Mouse (Mus musculus) heart, adult 8-10 months (tissue): ENCODE data around the gene Phospho1. TPM values are rescaled to one million over a fixed set of nuclear protein-coding genes. Genes with fewer than 3 reads are reported as not detected.

Experiments
- DNase-seq: peaks from one replicate; pipeline ENCODE4 v3.0.0; 2022; ENCODE audit warnings: low spot score
- total RNA-seq, 4 experiments: library from RNA; stranded (reverse); gene quantifications; 2 replicates each; pipeline ENCODE4 v1.2.4; 2022

Gene Phospho1
- total RNA-seq, 4 experiments from 2014 or later: 171 to 185 (median 175) TPM

DNA sequence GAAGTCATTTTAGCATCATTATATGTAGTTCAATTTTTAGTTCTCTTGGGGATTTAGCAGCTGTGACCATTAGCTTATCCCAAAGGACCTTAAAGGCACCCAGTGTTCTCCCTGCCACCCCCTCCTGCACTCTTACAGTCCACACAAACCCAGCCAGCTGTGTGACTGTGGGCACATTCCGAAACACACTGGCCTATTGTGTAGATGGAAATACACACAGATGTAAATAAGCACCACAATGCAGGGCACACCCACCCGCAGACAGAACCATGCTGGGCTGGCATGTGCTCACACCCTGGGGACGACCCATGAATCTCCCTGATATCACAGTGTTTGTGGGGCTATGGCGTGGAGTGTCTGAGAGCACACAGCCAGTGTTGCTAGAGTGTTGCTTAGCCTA lies 12.1 kb upstream of the Phospho1 start:
- DNase-seq: no peak

DNA sequence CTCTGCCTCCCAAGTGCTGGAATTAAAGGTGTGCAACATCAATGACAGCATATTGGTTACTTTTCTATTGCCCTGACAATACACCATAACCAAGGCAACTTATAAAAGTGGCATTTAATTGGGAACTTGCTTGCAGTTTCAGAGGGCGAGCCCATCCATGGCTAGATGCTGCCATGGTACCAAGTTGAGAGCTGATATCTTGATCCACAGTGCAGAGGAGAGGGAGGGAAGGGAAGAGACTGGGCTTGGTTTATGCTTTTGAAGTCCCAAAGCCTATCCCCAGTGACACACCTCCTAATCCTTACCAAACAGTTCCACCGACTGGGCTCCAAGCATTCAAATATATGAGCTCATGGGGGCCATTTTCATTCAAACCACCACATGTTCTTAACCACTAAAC lies 10.2 kb upstream of the Phospho1 start:
- DNase-seq: no peak

- no peak for DNase-seq
Observed at GRCm38 (mm10) chr11:95814857-95815256, 9.4 kb upstream of the Phospho1 start.

DNA sequence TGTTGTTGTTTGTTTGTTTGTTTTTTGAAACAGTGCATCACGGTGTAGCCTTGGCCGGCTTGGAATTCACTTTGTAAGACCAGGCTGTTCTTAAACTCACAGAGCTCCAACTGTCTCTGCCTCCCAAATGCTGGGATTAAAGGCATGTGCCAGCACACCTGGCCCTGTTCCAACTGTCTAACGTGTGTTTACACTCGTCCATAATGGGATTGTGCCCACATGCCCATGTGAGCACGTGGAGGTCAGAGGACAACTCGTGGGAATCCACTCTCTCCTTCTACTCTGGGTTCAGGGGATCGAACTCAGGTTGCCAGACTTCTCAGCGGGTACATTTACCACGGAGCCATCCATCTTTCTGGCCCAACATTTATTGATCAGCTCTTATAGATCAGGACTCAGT lies 8.9 kb upstream of the Phospho1 start:
- no peak for DNase-seq

GRCm38 (mm10) chr11:95819138-95819537 lies 5.2 kb upstream of the Phospho1 start:
- no peak for DNase-seq

GRCm38 (mm10) chr11:95821511-95821910 lies 2.8 kb upstream of the Phospho1 start:
- DNase-seq: no peak

DNA sequence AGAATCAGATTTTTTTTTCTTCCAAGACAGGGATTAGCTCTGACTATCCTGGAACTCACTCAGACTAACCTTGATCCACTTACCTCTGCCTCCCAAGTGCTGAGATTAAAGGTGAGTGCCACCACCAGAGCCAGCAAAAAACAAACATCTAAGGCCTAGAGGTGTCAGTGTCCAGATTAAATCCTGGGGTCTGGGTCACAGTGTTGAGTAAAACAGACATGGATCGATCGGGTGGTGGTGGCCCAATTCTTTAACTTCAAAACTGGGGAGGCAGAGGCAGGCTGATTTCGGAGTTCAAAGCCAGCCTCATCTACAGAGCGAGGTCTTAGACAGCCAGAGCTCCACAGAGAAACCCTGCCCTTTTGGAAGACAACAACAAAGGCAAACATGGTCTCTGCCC lies 1.9 kb upstream of the Phospho1 start:
- DNase-seq: no peak

- peak; percentile 71 for DNase-seq
Observed at GRCm38 (mm10) chr11:95824877-95825243, 561 bp downstream of the Phospho1 start.

DNA sequence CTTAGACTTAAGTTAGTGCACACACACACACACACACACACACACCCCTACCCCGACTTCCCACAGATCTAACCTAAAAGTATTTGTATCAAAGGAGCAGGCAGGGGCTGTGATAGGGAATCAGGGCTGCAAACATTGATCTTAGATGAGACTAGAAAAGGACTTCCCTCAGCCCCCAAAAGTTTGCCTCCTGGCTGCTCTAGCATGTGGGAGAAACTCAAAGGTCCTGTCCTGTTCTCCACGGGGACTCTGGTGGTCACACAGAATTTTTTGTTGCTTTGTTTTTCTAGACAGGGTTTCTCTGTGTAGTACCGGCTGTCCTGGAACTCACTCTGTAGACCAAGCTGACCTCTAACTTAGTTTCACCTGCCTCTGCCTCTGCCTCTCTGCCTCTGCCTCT lies 1.3 kb downstream of the Phospho1 start:
- no peak for DNase-seq

DNA sequence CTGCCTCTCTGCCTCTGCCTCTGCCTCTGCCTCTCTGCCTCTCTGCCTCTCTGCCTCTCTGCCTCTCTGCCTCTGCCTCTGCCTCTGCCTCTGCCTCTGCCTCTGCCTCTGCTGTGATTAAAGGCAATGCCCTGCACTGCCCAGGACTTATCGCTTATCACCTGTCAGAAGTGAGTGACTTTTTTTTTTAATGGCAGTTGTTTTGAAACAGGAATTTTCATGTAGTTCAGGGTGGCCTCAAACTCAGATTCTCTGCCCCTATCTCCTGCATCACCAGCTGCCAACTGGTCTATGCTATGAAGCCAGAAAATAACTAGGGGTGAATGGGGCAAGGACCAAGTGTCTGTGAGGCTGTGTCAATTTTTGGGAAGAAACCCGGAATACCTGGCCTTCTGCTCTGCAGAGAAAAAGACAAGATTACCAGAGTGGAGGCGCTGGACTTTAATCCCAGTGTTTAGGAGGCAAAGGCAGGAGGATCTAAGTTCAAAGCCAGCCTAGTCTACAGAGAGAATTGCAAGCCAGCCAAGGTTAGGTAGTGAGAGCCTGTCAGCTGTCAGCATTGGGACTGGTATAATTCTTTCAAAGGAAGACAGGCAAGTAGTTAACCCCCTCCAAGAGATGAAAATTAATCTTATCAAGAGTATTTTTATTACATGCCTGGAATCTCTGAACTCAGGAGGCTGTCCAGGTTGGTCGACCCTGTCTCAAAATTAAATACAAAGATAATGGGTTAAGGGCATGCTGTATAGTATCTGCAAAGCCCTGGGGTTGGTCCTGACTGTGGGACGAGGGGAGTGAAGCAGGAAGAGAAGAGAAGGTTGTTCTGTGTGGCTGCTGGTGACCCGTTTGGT lies 2.2 kb downstream of the Phospho1 start:
- no peak for DNase-seq

GRCm38 (mm10) chr11:95827168-95827447 lies 2.8 kb downstream of the Phospho1 start:
- no peak for DNase-seq

- DNase-seq: peak; percentile 80
Observed at GRCm38 (mm10) chr11:95827464-95828085, 3.3 kb downstream of the Phospho1 start.

DNA sequence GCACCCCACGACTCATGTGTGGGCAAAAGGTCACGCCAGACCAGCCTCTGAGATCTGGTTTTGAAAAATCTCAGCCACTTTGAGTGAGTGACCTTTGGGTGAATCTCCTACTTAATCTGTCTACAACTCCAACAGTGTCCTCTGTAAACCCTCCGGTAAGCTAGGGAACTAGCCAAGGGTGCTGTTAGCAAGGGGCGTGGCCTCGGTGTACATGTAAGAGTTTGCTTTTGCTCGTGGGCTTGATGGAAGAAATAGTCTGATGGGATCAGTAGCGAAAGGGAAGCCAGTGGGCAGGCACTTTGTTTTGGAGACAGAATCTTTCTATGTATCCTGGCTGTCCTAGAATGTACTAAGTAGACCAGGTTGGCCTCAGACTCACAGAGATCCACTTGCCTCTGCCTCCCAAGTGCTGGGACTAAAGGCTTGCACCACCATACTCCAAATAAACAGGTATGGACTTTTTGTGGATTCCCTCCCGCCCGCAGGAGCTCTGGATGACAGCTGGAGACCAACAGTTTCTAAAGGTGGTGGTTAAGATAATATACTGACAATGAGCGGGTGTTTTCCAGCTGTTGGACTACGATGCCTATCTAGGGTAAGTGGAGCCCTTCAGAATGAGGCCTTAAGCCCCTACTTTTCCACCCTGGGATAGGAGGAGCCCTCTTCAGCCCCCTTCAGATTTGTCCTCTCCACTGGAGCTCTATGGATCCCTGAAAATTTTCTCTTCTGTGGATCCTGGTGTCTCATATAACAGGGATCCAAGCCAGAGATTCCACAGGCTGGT lies 4.1 kb downstream of the Phospho1 start:
- no peak for DNase-seq

DNA sequence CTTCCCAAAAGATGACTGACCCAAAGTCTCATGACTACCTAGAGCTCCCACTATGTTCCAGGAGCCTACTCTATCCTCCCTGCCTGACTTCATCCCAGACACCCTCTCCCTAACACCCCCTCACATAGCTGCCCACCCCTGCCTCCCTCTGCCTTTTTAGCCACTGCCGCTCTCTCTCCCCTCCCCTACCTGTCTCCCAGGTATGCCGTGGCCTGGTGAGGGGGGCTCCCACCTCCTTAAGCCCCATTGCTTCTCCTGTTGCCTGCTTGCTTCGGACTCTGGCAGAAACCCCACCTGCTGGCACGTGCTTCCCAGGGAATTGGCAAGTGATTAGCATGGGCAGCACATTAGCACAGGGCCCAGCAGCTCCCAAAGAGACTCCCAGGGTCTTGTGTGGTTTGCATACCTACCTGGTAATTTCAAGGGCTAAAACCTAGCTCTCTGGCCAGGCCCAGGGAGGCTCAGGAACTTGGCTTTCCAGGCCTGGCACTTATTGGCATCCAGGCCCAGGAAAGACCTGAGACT lies 5.3 kb downstream of the Phospho1 start:
- no peak for DNase-seq

GRCm38 (mm10) chr11:95830411-95831275 lies 6.3 kb downstream of the Phospho1 start:
- DNase-seq: no peak

GRCm38 (mm10) chr11:95831276-95831619 lies 6.9 kb downstream of the Phospho1 start:
- no peak for DNase-seq

- no peak for DNase-seq
Observed at GRCm38 (mm10) chr11:95831641-95832040, 7.3 kb downstream of the Phospho1 start.

- no peak for DNase-seq
Observed at GRCm38 (mm10) chr11:95832129-95833005, 8.1 kb downstream of the Phospho1 start.

DNA sequence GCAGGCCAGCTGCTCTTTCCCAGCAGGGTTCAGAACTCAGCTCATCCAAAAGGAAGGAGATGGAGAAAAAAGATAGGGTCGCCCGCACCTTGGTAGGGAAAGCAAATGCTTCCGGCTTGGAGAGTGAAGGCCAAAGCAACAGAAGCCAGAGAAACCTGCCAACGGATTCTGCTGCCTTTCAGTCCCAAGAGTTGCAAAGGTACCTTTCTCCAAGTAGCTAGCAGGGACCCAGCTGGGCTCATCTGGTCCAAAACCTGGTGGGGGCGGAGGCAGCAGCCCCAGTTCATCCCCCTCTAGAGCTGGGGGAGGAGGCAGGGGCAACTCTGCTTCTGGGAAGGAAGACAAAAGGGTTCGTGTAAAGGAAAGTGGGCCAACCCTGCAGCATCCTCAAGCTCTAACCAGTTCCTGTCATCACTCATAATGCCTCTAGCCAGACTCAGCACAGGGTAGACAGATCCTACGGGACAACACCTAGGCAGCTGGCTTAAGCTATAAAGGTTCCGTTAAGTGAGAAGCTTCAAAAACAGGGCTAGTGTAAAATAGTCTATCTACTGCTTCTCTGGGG lies 8.8 kb downstream of the Phospho1 start:
- no peak for DNase-seq

DNA sequence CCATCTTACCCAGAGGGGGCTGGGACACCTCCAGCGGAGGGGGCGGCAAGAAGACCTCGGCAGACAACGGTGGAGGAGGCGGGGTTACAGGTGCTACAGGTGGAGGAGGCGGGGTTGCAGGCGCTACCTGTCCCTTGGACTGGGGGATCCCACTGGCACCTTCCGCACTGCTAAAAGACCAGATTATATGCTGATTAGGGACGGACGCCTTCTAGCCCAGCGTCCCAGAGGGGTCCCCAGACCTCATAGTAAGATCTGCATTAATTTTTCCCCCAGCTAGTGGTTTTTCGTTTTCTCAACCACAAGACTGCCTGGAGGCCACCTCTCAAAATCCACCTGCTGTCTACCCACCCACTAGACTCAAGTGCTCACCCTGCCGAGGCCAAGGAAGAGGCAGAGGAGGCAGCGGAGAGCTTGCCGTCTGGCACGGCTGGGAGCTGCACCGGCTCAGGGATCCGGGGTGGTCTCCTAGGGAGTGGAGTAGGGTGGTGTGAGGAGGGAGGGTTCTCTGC lies 9.4 kb downstream of the Phospho1 start:
- DNase-seq: no peak
